Mouse (Mus musculus): ENCODE measurements at regions not wholly inside any gene's neighbourhood (a gene's known extent, or its start where the extent isn't known, plus 50 kb on each side); places are given as distances from the start of the nearest gene placed in this dataset.

DNA sequence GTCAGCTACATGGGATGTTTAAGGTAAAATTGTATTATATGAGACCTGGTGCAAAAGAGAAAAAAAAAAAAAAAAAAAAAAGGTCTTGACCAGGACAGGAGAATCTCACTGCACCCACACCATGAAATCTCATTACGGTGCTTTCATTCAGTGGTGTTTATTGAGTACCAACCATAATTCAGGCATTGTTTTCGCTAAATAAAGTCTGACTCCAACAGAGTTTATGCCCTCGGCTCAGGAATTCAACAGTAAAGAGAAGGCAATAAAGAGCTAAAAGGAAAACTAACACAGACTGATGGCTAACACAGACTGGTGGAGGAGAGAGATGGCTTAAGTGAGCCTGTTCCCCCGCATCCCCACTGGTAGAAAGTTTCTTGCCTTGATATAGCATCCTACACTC, 112.0 kb downstream of the Adamts15 start:
- TF ChIP-seq CTCF (IDR thresholded peaks at IDR 0.05; ENCODE audit: control insufficient read depth, insufficient read depth, insufficient replicate concordance, low read depth, low read length) (no peak), POLR2A (IDR thresholded peaks at IDR 0.05; ENCODE audit: control insufficient read depth, low read depth, low read length) (no peak)

Data from testis, adult 2 months (tissue).